Mouse (Mus musculus) liver, postnatal 0 days (tissue): ENCODE measurements around the gene Ica1.

ENCODE experiments used
- CTCF ChIP-seq: sonication (generic); IDR thresholded peaks from 2 replicates; pipeline ENCODE4 v1.5.1; 2016; ENCODE audit warnings: antibody characterized with exemption, low read depth
- EP300 ChIP-seq: IDR thresholded peaks from 2 replicates; pipeline ENCODE4 v1.6.1; 2016; ENCODE audit warnings: antibody characterized with exemption, low read depth, mild to moderate bottlenecking

DNA sequence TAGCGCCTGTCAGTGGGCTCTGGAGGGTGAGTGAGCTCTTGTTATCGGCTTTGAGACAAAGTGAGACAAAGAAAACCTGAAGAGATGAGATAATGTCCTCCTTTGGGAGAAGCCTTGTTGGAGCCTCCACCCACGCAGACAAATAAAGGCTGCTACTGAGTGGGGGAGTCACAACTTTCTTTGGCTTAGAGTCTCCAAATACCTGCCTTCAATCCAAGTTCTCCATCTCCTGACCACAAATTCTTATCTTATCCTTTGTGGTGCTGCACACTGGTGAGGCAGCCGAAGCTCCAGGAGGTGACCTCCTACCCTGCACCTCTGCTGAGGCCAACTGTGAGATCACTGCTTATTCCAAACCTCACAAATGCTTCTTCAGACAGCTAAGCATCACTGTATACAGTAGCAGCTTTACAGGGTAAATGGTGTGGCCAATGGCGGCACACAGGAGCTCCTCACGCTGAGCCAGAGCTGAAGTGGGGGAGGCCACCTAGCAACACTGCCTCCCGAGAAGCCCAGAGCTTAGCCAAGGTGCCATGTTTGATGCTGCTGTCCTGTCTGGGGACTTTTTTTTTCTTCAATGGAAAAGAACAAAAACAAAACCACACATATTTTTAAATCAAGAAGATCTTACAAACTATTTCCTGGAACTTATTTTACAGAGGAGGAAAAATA, 130.6 kb downstream of the Ica1 start:
- no peak for TF ChIP-seq EP300
- no peak for TF ChIP-seq CTCF
